Mouse (Mus musculus): Measurements from ENCODE around the gene Tmem229b.

- TF ChIP-seq CTCF (IDR thresholded peaks at IDR 0.05; ENCODE audit: insufficient read depth, low read depth, low read length) (no peak), POLR2A (IDR thresholded peaks at IDR 0.05; ENCODE audit: insufficient read depth, low read depth, low read length) (no peak)
Observed at GRCm38 (mm10) chr12:79040201-79040827, 32.9 kb upstream of the Tmem229b start.
